Mouse (Mus musculus) heart, embryonic 11.5 days (tissue): ENCODE results near the gene Cblc. TPM values are rescaled to one million over a fixed set of nuclear protein-coding genes. Genes with fewer than 3 reads are reported as not detected.

ENCODE experiments used
- ATAC-seq: fragments of 200-750 bp; cut with Nextera tagmentation; replicated peaks from 2 replicates; pipeline ENCODE4 v1.8.0; 2017; ENCODE audit warnings: moderate library complexity; ENCODE audit not compliant: insufficient number of reproducible peaks, low FRiP score, low TSS enrichment
- H3K27ac ChIP-seq: fragments of 300-500 bp; sonication (generic); 2 replicates; pipeline ENCODE4 v1.5.1; 2014; ENCODE audit warnings: mild to moderate bottlenecking, low read depth, low read length
- H3K27me3 ChIP-seq: fragments of 300-500 bp; sonication (generic); 2 replicates; pipeline ENCODE4 v1.6.1; 2014; ENCODE audit warnings: mild to moderate bottlenecking, low read length, mixed read lengths; ENCODE audit not compliant: control insufficient read depth, insufficient read depth
- H3K36me3 ChIP-seq: fragments of 300-500 bp; sonication (generic); 2 replicates; pipeline ENCODE4 v1.6.1; 2014; ENCODE audit warnings: mild to moderate bottlenecking, low read length, moderate library complexity, mixed read lengths; ENCODE audit not compliant: control insufficient read depth, insufficient read depth
- H3K4me1 ChIP-seq: fragments of 300-500 bp; sonication (generic); 2 replicates; pipeline ENCODE4 v1.6.1; 2014; ENCODE audit warnings: low read length; ENCODE audit not compliant: control insufficient read depth, insufficient read depth
- H3K4me2 ChIP-seq: fragments of 300-500 bp; sonication (generic); 2 replicates; pipeline ENCODE4 v1.6.1; 2014; ENCODE audit warnings: mild to moderate bottlenecking, moderate library complexity
- H3K4me3 ChIP-seq: fragments of 300-500 bp; sonication (generic); 2 replicates; pipeline ENCODE4 v1.5.1; 2014; ENCODE audit warnings: low read depth, low read length
- H3K9ac ChIP-seq: fragments of 300-500 bp; sonication (generic); 2 replicates; pipeline ENCODE4 v1.6.1; 2014; ENCODE audit warnings: mild to moderate bottlenecking, low read depth, low read length, moderate library complexity
- H3K9me3 ChIP-seq: fragments of 300-500 bp; sonication (generic); replicated peaks from 2 replicates; pipeline ENCODE4 v1.6.1; 2016; ENCODE audit warnings: low read length; ENCODE audit not compliant: control insufficient read depth
- WGBS: fragments of 180-500 bp; shearing (Covaris S2); extraction: QIAGEN DNeasy Blood & Tissue Kit; methylation state at CpG from one replicate; pipeline ENCODE4 v1.1.7; 2014; ENCODE audit not compliant: insufficient replicate concordance; 5-methylcytosine and 5-hydroxymethylcytosine counted together
- polyA plus RNA-seq: library from polyadenylated mRNA; unstranded; fragments of >200 nt; fragmentation: Nextera tagmentation; extraction: Ambion mirVana; gene quantifications from 2 replicates; pipeline ENCODE4 v1.2.1, GENCODE M21; 2014

The Cblc gene
- polyA plus RNA-seq, 1 experiment from 2014 or later = 0.24 TPM

DNA sequence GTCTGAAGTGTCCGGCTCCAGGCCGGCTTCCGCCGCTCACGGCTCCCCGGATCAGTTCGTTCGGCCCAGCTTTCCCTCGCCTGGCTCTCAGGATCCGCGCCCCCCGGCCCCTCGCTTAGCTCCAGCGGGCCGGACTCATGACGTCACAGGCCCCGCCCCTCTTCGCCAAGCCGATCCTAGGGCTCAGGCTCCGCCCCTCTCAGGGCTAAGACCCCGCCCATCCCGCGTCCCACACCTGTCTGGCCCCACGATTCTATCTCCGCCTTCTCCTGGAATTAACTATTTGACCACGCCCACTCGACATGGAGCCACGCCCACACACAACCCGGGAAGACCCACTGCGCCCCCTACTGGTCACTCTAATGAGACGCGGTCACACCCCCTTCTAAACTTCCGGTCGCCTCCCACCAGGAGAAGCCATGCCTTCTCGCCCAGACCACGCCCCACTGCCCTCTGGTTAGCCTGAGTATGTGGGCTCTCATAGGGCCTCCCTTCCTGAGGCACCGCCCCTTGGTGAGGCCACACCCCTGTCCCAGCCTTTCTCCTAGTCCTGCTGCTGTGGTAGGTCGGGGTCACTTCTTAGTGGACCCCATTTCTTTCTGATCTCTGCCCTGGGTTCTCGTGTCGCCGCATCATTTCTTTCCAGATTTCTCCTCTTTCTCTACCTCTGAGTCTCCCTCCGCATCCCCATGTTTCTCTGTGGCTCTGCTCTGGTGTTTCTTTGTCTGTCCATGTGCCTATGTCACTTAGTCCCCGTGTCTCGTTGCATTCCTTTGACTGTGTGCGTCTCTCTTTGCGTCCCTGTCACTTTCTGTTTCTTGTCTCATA is 47.0 kb downstream of the Cblc start:
- H3K4me3 ChIP-seq = peak overlapping the region; percentile 85
- H3K27me3 ChIP-seq = no peaks in the 10 kb centered on the region
- WGBS = under 1% methylated on average over 37 of the region's 46 CpGs
- H3K4me1 ChIP-seq = peaks cover 49% of the 10 kb centered on the region
- ATAC-seq = peak; percentile 90
- peak overlapping the region; percentile 94 for H3K9ac ChIP-seq
- no peaks in the 10 kb centered on the region for H3K9me3 ChIP-seq
- H3K36me3 ChIP-seq = no peaks in the 10 kb centered on the region
- peak overlapping the region; percentile 96 for H3K4me2 ChIP-seq
- H3K27ac ChIP-seq = peak overlapping the region; percentile 94

DNA sequence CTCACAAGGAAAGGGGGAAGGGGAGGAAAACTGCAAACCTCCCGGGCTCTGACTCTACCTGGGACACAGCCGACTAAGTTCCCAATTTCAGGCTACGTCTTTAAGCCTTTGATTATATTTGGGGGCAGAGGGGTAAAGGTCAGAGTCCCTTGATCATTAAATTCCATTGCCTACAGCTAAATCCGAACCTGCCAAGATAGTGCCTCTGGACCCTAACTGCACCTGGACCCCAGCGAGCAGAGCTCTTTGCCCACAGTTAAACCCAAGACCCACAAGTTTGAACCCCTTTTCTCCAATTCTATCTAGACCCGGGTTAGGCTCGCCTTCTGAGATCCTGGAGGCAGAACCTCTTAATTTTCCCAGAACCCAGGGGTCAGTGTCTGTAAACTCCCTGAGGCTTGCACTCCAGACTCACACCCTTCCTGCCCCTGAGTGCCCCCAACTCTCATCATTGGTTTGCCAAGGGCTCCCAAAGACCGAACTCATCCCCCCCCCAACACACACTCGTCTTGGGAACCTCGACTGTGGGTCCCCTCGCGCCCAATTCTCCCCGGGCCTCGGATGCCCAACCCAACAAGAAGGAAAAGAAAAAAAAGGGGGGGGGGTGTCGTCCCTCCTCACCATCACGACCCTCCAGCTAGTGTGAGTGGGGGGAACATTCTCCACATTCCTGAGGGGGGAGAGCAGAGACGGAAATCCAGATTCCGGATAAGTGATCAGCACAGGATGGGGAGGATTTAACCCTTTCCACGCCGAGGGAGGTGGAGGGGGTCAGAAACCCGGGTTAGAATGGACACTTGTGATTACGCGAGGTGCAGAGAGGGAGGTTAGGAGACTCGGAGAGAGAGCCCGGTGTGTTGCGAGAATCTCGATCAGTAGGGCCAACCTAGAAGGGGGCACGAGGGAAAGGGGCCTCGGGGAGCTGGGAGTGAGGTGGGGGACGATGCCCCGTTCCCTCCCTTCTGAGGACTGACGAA is 48.1 kb downstream of the Cblc start:
- H3K4me3 ChIP-seq = peak overlapping the region; percentile 85
- H3K9ac ChIP-seq = peak overlapping the region; percentile 94
- no peaks in the 10 kb centered on the region for H3K27me3 ChIP-seq
- H3K9me3 ChIP-seq = no peaks in the 10 kb centered on the region
- peaks cover 54% of the 10 kb centered on the region for H3K4me1 ChIP-seq
- peak overlapping the region; percentile 96 for H3K4me2 ChIP-seq
- under 1% methylated on average over 32 of the region's 32 CpGs for WGBS
- no peaks in the 10 kb centered on the region for H3K36me3 ChIP-seq
- no peak for ATAC-seq
- peak overlapping the region; percentile 94 for H3K27ac ChIP-seq

DNA sequence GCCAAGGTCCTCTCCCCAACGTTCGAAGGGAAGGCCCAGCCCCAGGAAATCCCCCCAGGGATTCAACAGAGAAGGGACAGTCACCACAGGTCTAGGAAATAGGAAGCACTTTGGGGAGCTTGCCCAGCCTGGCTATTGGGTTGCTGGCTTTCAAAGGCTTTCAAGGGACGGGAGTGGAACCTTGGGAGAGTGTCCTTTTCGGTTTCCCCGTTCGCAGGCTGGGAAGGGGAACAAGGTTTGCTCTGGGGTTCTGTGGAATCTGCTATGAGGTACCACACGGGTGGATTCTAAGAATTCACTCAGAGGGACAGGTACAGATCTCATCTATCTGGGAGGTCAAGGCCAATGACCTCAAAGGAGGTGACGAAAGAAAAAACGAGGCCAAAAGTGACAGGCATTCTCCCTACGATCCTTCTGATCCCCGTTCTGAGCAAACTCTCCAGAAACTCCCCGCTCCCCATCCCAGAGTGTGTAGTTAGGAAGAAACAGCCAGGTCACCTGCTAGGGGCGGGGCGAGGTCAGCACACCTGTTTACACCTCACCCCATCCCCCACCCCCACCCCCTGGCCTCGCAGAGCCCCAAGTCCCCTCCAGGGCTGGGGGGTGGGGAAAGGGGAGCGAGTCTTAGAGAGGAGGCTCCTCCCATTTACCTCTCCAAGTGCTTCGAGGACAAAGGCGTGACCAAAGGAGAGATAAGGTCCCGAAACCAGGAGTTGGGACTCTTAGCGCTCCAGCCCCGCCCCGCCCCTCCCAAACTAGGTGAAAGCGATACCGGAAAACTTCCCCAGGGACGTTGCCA is 49.0 kb downstream of the Cblc start:
- no peak for ATAC-seq
- peaks cover 56% of the 10 kb centered on the region for H3K4me1 ChIP-seq
- 3% methylated on average over 25 of the region's 25 CpGs for WGBS
- H3K9me3 ChIP-seq = no peaks in the 10 kb centered on the region
- peak overlapping the region; percentile 85 for H3K4me3 ChIP-seq
- H3K27me3 ChIP-seq = no peaks in the 10 kb centered on the region
- H3K9ac ChIP-seq = peak overlapping the region; percentile 94
- H3K27ac ChIP-seq = peak overlapping the region; percentile 94
- no peaks in the 10 kb centered on the region for H3K36me3 ChIP-seq
- peak overlapping the region; percentile 96 for H3K4me2 ChIP-seq

DNA sequence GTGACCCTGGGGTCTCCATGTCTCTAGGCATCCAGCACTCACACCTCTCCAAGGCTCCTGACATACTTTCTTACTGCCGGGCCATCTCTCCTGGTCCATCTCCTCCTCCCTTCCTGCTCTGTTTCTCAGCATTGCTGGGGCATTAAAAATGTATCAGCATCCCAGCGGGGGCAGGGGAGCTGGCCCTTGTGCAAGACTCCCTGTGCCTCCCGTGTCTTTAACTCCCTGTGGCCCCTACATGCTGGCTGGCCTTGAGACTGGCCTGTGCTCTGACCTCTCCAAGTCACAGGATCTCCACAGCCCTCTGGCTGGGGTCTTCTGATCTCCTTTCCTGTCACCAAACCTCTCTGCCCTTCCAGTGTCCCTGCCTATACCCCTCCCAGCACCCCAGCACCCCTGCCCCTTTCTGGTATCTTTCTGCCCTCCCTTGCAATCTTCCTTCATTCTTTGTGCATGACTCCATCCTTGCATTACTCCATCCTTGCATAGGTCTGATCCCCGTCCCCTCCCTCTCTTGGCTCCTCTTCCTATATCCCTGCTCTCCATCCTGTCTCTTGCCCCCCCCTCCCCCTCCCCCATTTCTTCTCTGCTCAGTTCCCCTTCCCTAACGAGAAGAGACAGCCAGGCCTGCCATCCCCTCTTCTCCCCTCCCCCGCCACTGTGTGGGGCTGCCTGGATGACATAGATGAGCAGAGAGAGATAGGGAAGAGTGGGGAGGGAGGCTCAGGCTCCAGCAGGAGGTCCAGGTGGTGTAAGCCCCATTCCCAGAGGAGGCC is 50.0 kb downstream of the Cblc start:
- H3K27ac ChIP-seq = peak overlapping the region; percentile 94
- peaks cover 61% of the 10 kb centered on the region for H3K4me1 ChIP-seq

DNA sequence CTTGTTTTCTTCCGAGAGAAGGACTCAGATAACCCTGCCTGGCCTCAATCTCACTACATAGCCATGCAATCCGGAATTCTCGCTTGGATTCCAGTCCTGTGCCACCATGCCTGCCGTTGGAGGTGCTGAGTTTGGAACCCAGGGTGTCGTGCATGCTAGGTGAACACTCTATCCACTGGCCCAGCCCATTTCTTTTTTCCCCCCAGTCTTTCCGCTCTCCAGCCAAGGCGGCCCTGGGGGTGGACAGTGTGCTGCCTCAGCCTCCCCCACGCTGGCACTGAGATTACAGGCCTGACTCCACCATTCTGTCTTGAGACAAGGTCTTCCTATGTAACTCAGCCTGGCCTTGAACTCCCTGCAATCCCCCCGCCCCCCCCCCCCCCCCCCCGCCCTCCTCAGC is 50.6 kb downstream of the Cblc start:
- H3K27ac ChIP-seq = 0 out of 2 replicates have a peak overlapping the region, but pooled peaks have one; percentile 35
- no peaks in the 10 kb centered on the region for H3K27me3 ChIP-seq
- peaks cover 65% of the 10 kb centered on the region for H3K4me1 ChIP-seq
- H3K4me2 ChIP-seq = peak overlapping the region; percentile 1; the same call in 1 of the 2 replicates
- 0 out of 2 replicates have a peak, but pooled peaks cover 3% of the 10 kb centered on the region for H3K36me3 ChIP-seq
- ATAC-seq = no peak
- H3K4me3 ChIP-seq = no peak overlapping the region
- WGBS = 58% methylated on average over 8 of the region's 10 CpGs
- H3K9ac ChIP-seq = no peak overlapping the region
- H3K9me3 ChIP-seq = no peaks in the 10 kb centered on the region

More for the DNA sequence above, 50.0 kb downstream of the Cblc start:
- Histone ChIP-seq H3K9ac (peak overlapping the region; percentile 28; the same call in 1 of the 2 replicates), H3K36me3 (0 out of 2 replicates have a peak, but pooled peaks cover 2% of the 10 kb centered on the region), H3K4me3 (peak overlapping the region; percentile 85), H3K4me2 (peak overlapping the region; percentile 96), H3K9me3 (no peaks in the 10 kb centered on the region), H3K27me3 (no peaks in the 10 kb centered on the region)
- no peak for ATAC-seq
- WGBS = 19% methylated on average over 5 of the region's 6 CpGs

DNA sequence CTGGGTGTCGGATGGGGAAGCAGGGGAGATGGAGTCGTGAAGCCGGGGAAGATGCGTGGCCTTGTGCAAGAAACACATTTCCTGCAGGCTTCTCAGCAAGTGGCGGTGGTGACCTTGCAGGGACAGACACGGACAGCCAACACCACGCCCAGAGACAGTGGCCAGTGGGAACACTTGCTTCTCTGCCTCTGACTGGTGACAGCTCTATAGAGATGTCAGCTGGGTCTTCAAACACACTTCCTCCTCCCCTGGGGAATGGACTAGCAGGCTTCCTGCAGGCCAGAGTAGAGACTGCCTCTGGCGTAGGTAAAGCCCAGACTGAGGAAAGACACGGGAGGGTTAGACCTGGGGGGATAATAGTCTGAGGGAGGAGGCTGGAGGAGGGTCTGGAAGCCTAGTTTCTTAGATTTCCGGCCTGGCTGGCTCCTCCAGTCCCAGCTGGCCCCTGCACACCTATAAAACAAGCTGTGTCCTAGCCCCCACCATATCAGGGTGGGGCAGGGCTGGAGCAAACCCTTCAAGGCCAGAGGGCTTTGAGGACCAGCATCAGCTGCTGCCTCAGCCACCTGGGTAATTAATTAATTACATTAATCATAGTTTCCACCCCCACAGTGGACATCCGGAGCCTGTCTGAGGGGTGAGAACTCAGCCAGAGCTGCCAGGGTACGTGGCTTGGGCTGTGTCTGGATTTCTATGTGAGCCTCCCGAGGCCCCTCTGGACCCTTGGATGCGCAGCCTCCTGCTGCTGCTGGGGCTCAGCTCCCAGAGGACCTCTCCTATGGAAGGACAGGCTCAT is 51.8 kb downstream of the Cblc start:
- 34% methylated on average over 14 of the region's 14 CpGs for WGBS
- H3K9me3 ChIP-seq = no peaks in the 10 kb centered on the region
- H3K27me3 ChIP-seq = no peaks in the 10 kb centered on the region
- H3K4me2 ChIP-seq = peak overlapping the region; percentile 46
- H3K4me3 ChIP-seq = no peak overlapping the region
- H3K27ac ChIP-seq = peak overlapping the region; percentile 85
- ATAC-seq = 0 out of 2 replicates have a peak, but pooled peaks have one; percentile 20
- peaks cover 11% of the 10 kb centered on the region for H3K36me3 ChIP-seq
- H3K9ac ChIP-seq = peak overlapping the region; percentile 43; the same call in 1 of the 2 replicates
- peaks cover 58% of the 10 kb centered on the region for H3K4me1 ChIP-seq

DNA sequence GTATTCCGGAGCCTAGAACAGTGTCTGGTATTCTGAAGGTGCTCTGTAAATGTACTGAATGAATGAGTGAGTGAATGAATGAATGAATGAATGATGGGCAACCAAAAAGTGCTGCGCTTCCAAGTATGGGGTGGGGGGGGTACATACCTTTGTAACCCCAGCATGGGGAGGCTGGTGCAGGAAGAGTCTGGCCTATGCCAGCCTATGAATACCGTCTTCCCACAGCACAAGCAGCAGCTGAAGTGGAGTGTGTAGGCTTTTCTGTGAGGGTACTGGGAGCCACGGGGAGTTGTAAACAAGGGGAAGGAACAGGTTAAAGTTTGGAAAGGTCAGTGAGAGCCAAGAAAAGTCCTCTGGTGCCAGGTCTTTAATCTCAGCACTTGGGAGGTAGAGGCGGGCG is 52.8 kb downstream of the Cblc start:
- 80% methylated on average over 6 of the region's 6 CpGs for WGBS
- Histone ChIP-seq H3K36me3 (peaks cover 11% of the 10 kb centered on the region), H3K4me1 (peaks cover 58% of the 10 kb centered on the region), H3K9ac (no peak overlapping the region), H3K4me3 (no peak overlapping the region), H3K27ac (no peak overlapping the region), H3K4me2 (no peak overlapping the region), H3K9me3 (no peaks in the 10 kb centered on the region), H3K27me3 (no peaks in the 10 kb centered on the region)
- ATAC-seq = no peak
